Mouse (Mus musculus) midbrain, embryonic 12.5 days (tissue): ENCODE results near the gene Gm17087. TPM values are rescaled to one million over a fixed set of nuclear protein-coding genes. Genes with fewer than 3 reads are reported as not detected.

ENCODE experiments used
- polyA plus RNA-seq: library from polyadenylated mRNA; unstranded; fragments of >200 nt; fragmentation: Nextera tagmentation; extraction: Ambion mirVana; gene quantifications from 2 replicates; pipeline ENCODE4 v1.2.1, GENCODE M21; 2016

Gene Gm17087
- polyA plus RNA-seq, 1 experiment from 2014 or later: not detected

Other genes with a start within 250 kb of the Gm17087 start
- 3.9 and 4.1 TPM in 2 replicates for gene Prr18, start 229.5 kb downstream of the Gm17087 start, polyA plus RNA-seq
- 0.71 TPM in 1 of 2 replicates, not detected in the other for gene T2, start 211.0 kb downstream of the Gm17087 start, polyA plus RNA-seq
- 0.54 and 0.64 TPM in 2 replicates for gene T, start 132.5 kb downstream of the Gm17087 start, polyA plus RNA-seq
- 9.9 and 11.5 TPM in 2 replicates for gene Pde10a, start 41.6 kb downstream of the Gm17087 start, polyA plus RNA-seq